Comparison of ENCODE assay signal across 27 mouse cellular contexts in genomic region chr7:136864677-136865463, GRCm38 (mm10). TPM values are rescaled to one million over a fixed set of nuclear protein-coding genes. Genes with fewer than 3 reads are reported as not detected.
A peak's percentile ranks its signal among the peaks of the same experiment; 100 is the strongest.
DNase-seq lines count a peak whose midpoint lies in the region; ATAC-seq lines count a peak whose summit lies in the region.
"Had no signal": no experiment of that assay in that cellular context is flagged by ENCODE, and none has a peak within 500 bp of the region (broad histone marks: within the 10 kb centered on the region; RNA-seq: fewer than 3 reads in every experiment).

No protein-coding gene starts in this region.

- no peaks in the 10 kb centered on the region for H3K9me3 ChIP-seq in forebrain, embryonic 12.5 days
- H3K9me3 ChIP-seq in forebrain, embryonic 16.5 days (ENCODE audit: control insufficient read depth, low read length): no peaks in the 10 kb centered on the region
- H3K9me3 ChIP-seq in hindbrain, embryonic 16.5 days (ENCODE audit: control insufficient read depth, low read length): no peaks in the 10 kb centered on the region
- no peaks in the 10 kb centered on the region for H3K9me3 ChIP-seq in hindbrain, embryonic 13.5 days
- no peaks in the 10 kb centered on the region for H3K9me3 ChIP-seq in midbrain, embryonic 11.5 days (ENCODE audit: control insufficient read depth, low read length)
- no peaks in the 10 kb centered on the region for H3K9me3 ChIP-seq in midbrain, embryonic 15.5 days
- no peaks in the 10 kb centered on the region for H3K9me3 ChIP-seq in stomach, embryonic 15.5 days
- H3K9me3 ChIP-seq: forebrain, embryonic 15.5 days; hindbrain, embryonic 12.5 days; limb, embryonic 15.5 days had no signal

- no peak overlapping the region for H3K4me3 ChIP-seq in forebrain, embryonic 12.5 days (replicated peaks)
- H3K4me3 ChIP-seq in forebrain, embryonic 16.5 days (replicated peaks; ENCODE audit: low read length): no peak overlapping the region
- no peak overlapping the region for H3K4me3 ChIP-seq in hindbrain, embryonic 16.5 days (ENCODE audit: low read length)
- H3K4me3 ChIP-seq in hindbrain, embryonic 13.5 days: no peak overlapping the region
- H3K4me3 ChIP-seq in midbrain, embryonic 11.5 days (ENCODE audit: low read depth, low read length): no peak overlapping the region
- no peak overlapping the region for H3K4me3 ChIP-seq in midbrain, embryonic 15.5 days
- H3K4me3 ChIP-seq in stomach, embryonic 15.5 days (replicated peaks): no peak overlapping the region
- H3K4me3 ChIP-seq: forebrain, embryonic 15.5 days; heart, embryonic 12.5 days; hindbrain, embryonic 12.5 days; limb, embryonic 15.5 days had no signal

- DNase-seq in midbrain, embryonic 11.5 days (ENCODE audit: low spot score, missing footprints): peak; percentile 82
- DNase-seq: adrenal gland, postnatal 14 days; cerebellum, adult 8-10 months; cerebellum, postnatal 36 days; gastrocnemius, postnatal 36 days; kidney, adult 18-20 months; layer of hippocampus, adult 9-11 months; retina, postnatal 1 day; right cerebral cortex, postnatal 25 days; spleen, adult 18-20 months; thymus, adult 18-20 months; thymus, postnatal 4 days had no signal

- WGBS in forebrain, embryonic 12.5 days: 14% methylated on average over 7 of the region's 7 CpGs
- 16% methylated on average over 7 of the region's 7 CpGs for WGBS in forebrain, embryonic 16.5 days
- WGBS in hindbrain, embryonic 16.5 days: 24% methylated on average over 7 of the region's 7 CpGs
- WGBS in hindbrain, embryonic 13.5 days: 19% methylated on average over 7 of the region's 7 CpGs
- WGBS in midbrain, embryonic 11.5 days: 21% methylated on average over 7 of the region's 7 CpGs
- WGBS in midbrain, embryonic 15.5 days: 27% methylated on average over 7 of the region's 7 CpGs
- WGBS in stomach, embryonic 15.5 days: 33% methylated on average over 7 of the region's 7 CpGs

- 0 out of 2 replicates have a peak overlapping the region, but pooled peaks have one; percentile 36 for H3K27ac ChIP-seq in forebrain, embryonic 12.5 days
- H3K27ac ChIP-seq in forebrain, embryonic 16.5 days (ENCODE audit: low read length): no peak overlapping the region
- H3K27ac ChIP-seq in hindbrain, embryonic 16.5 days (ENCODE audit: low read depth, low read length): no peak overlapping the region
- H3K27ac ChIP-seq in hindbrain, embryonic 13.5 days: no peak overlapping the region
- H3K27ac ChIP-seq in midbrain, embryonic 11.5 days (ENCODE audit: low read depth, low read length): no peak overlapping the region
- H3K27ac ChIP-seq in midbrain, embryonic 15.5 days: no peak overlapping the region
- H3K27ac ChIP-seq in stomach, embryonic 15.5 days: no peak overlapping the region
- H3K27ac ChIP-seq: forebrain, embryonic 15.5 days; hindbrain, embryonic 12.5 days; kidney, postnatal 0 days; limb, embryonic 15.5 days; liver, embryonic 14.5 days had no signal

- no peak overlapping the region for H3K4me2 ChIP-seq in forebrain, embryonic 12.5 days
- no peak overlapping the region for H3K4me2 ChIP-seq in forebrain, embryonic 16.5 days (ENCODE audit: low read length)
- no peak overlapping the region for H3K4me2 ChIP-seq in hindbrain, embryonic 16.5 days (ENCODE audit: low read length)
- H3K4me2 ChIP-seq in hindbrain, embryonic 13.5 days: no peak overlapping the region
- H3K4me2 ChIP-seq in midbrain, embryonic 11.5 days: no peak overlapping the region
- H3K4me2 ChIP-seq in midbrain, embryonic 15.5 days: no peak overlapping the region
- H3K4me2 ChIP-seq in stomach, embryonic 15.5 days: no peak overlapping the region
- H3K4me2 ChIP-seq: forebrain, embryonic 15.5 days; heart, embryonic 12.5 days; hindbrain, embryonic 12.5 days; limb, embryonic 15.5 days had no signal

- no peaks in the 10 kb centered on the region for H3K36me3 ChIP-seq in forebrain, embryonic 12.5 days (replicated peaks)
- H3K36me3 ChIP-seq in forebrain, embryonic 16.5 days (ENCODE audit: control insufficient read depth, insufficient read depth): no peaks in the 10 kb centered on the region
- H3K36me3 ChIP-seq in hindbrain, embryonic 16.5 days (ENCODE audit: control insufficient read depth, insufficient read depth, low read length): no peaks in the 10 kb centered on the region
- no peaks in the 10 kb centered on the region for H3K36me3 ChIP-seq in hindbrain, embryonic 13.5 days
- H3K36me3 ChIP-seq in midbrain, embryonic 11.5 days (ENCODE audit: control insufficient read depth, insufficient read depth, low read length): no peaks in the 10 kb centered on the region
- no peaks in the 10 kb centered on the region for H3K36me3 ChIP-seq in midbrain, embryonic 15.5 days (replicated peaks)
- no peaks in the 10 kb centered on the region for H3K36me3 ChIP-seq in stomach, embryonic 15.5 days
- H3K36me3 ChIP-seq: forebrain, embryonic 15.5 days; heart, embryonic 12.5 days; hindbrain, embryonic 12.5 days; limb, embryonic 15.5 days had no signal

- no peak overlapping the region for H3K9ac ChIP-seq in forebrain, embryonic 12.5 days
- no peak overlapping the region for H3K9ac ChIP-seq in forebrain, embryonic 16.5 days (replicated peaks; ENCODE audit: low read depth, low read length)
- H3K9ac ChIP-seq in hindbrain, embryonic 16.5 days (ENCODE audit: low read depth, low read length): no peak overlapping the region
- no peak overlapping the region for H3K9ac ChIP-seq in hindbrain, embryonic 13.5 days
- H3K9ac ChIP-seq in midbrain, embryonic 11.5 days (ENCODE audit: low read length): no peak overlapping the region
- no peak overlapping the region for H3K9ac ChIP-seq in midbrain, embryonic 15.5 days
- H3K9ac ChIP-seq in stomach, embryonic 15.5 days: no peak overlapping the region
- H3K9ac ChIP-seq: forebrain, embryonic 15.5 days; heart, embryonic 12.5 days; hindbrain, embryonic 12.5 days; limb, embryonic 15.5 days; liver, embryonic 14.5 days had no signal

- H3K27me3 ChIP-seq in forebrain, embryonic 12.5 days: peaks cover 7% of the 10 kb centered on the region; the same call in 1 of the 2 replicates
- H3K27me3 ChIP-seq in forebrain, embryonic 16.5 days (replicated peaks; ENCODE audit: control insufficient read depth, insufficient read depth, low read length): no peaks in the 10 kb centered on the region
- H3K27me3 ChIP-seq in hindbrain, embryonic 16.5 days (replicated peaks; ENCODE audit: control insufficient read depth, insufficient read depth, low read length): no peaks in the 10 kb centered on the region
- 0 out of 2 replicates have a peak, but pooled peaks cover 12% of the 10 kb centered on the region for H3K27me3 ChIP-seq in hindbrain, embryonic 13.5 days
- H3K27me3 ChIP-seq in midbrain, embryonic 11.5 days (ENCODE audit: control insufficient read depth, insufficient read depth, low read length): no peaks in the 10 kb centered on the region
- H3K27me3 ChIP-seq in midbrain, embryonic 15.5 days (replicated peaks): no peaks in the 10 kb centered on the region
- no peaks in the 10 kb centered on the region for H3K27me3 ChIP-seq in stomach, embryonic 15.5 days (replicated peaks)
- H3K27me3 ChIP-seq: heart, embryonic 12.5 days had no signal

- H3K4me1 ChIP-seq in forebrain, embryonic 12.5 days: peaks cover 17% of the 10 kb centered on the region
- peaks cover 9% of the 10 kb centered on the region; the same call in 1 of the 2 replicates for H3K4me1 ChIP-seq in forebrain, embryonic 16.5 days (replicated peaks; ENCODE audit: control insufficient read depth, insufficient read depth, low read length)
- H3K4me1 ChIP-seq in hindbrain, embryonic 16.5 days (ENCODE audit: control insufficient read depth, insufficient read depth, low read depth, low read length): peaks cover 6% of the 10 kb centered on the region
- peaks cover 17% of the 10 kb centered on the region for H3K4me1 ChIP-seq in hindbrain, embryonic 13.5 days (replicated peaks)
- peaks cover 9% of the 10 kb centered on the region for H3K4me1 ChIP-seq in midbrain, embryonic 11.5 days (ENCODE audit: control insufficient read depth, insufficient read depth, low read length)
- peaks cover 14% of the 10 kb centered on the region for H3K4me1 ChIP-seq in midbrain, embryonic 15.5 days
- 0 out of 2 replicates have a peak, but pooled peaks cover 8% of the 10 kb centered on the region for H3K4me1 ChIP-seq in stomach, embryonic 15.5 days

- ATAC-seq in forebrain, embryonic 12.5 days (ENCODE audit: low FRiP score): 0 out of 2 replicates have a peak, but pooled peaks have one; percentile 20
- no peak for ATAC-seq in forebrain, embryonic 16.5 days
- 0 out of 2 replicates have a peak, but pooled peaks have one; percentile 20 for ATAC-seq in hindbrain, embryonic 16.5 days
- ATAC-seq in hindbrain, embryonic 13.5 days (ENCODE audit: low FRiP score): no peak
- ATAC-seq in midbrain, embryonic 11.5 days (ENCODE audit: low FRiP score): no peak
- no peak for ATAC-seq in midbrain, embryonic 15.5 days (replicated peaks)
- ATAC-seq in stomach, embryonic 15.5 days (ENCODE audit: insufficient read depth, low FRiP score, low read depth): peak; percentile 80
- no peak for ATAC-seq in erythroid progenitor cell, adult 5-6 weeks (replicated peaks; ENCODE audit: low FRiP score, poor library complexity, severe bottlenecking)
- ATAC-seq: CD4-positive, CD25-positive, alpha-beta regulatory T cell, adult 4 months; forebrain, embryonic 15.5 days; inflammation-experienced regulatory T-cells, adult 6 months had no signal

RNA-seq across cellular contexts. Expression of gene Mgmt, which starts 29.5 kb away (rescaled TPM):
- 2.2 and 2.4 TPM in 2 replicates for polyA plus RNA-seq in forebrain, embryonic 12.5 days (2016; fragmentation: Nextera tagmentation; extraction: Ambion mirVana)
- 1.0 and 1.2 TPM in 2 replicates for polyA plus RNA-seq in forebrain, embryonic 16.5 days (2015; fragmentation: Nextera tagmentation; extraction: Ambion mirVana)
- polyA plus RNA-seq in hindbrain, embryonic 16.5 days (2015; fragmentation: Nextera tagmentation; extraction: Ambion mirVana): 1.5 and 1.8 TPM in 2 replicates
- 1.8 and 2.1 TPM in 2 replicates for polyA plus RNA-seq in hindbrain, embryonic 13.5 days (2015; fragmentation: Nextera tagmentation; extraction: Ambion mirVana)
- polyA plus RNA-seq in midbrain, embryonic 11.5 days (2014; fragmentation: Nextera tagmentation; extraction: Ambion mirVana): 3.0 and 3.7 TPM in 2 replicates
- polyA plus RNA-seq in midbrain, embryonic 15.5 days (2015; fragmentation: Nextera tagmentation; extraction: Ambion mirVana): 1.2 and 1.5 TPM in 2 replicates
- polyA plus RNA-seq in stomach, embryonic 15.5 days (2015; fragmentation: Nextera tagmentation; extraction: Ambion mirVana): 6.2 and 6.5 TPM in 2 replicates
- total RNA-seq in erythroid progenitor cell, adult 5-6 weeks (2015; ENCODE audit: low replicate concordance): not detected in 2 replicates
- total RNA-seq in erythroid progenitor cell, adult 5-6 weeks (2017; ENCODE audit: low replicate concordance): 0.83 TPM in 1 of 2 replicates, not detected in the other

Comparison
In these comparisons a context has a peak if more than half of its experiments do, and no peak if none do; other contexts are left out.
1. ATAC-seq: peak in forebrain, embryonic 12.5 days (single experiment), hindbrain, embryonic 16.5 days (single experiment) and stomach, embryonic 15.5 days (single experiment); none in forebrain, embryonic 16.5 days (single experiment), hindbrain, embryonic 13.5 days (single experiment), midbrain, embryonic 11.5 days (single experiment), midbrain, embryonic 15.5 days (single experiment) and erythroid progenitor cell, adult 5-6 weeks (single experiment).